Mouse (Mus musculus): ENCODE measurements around the gene Kifc3.

DNA sequence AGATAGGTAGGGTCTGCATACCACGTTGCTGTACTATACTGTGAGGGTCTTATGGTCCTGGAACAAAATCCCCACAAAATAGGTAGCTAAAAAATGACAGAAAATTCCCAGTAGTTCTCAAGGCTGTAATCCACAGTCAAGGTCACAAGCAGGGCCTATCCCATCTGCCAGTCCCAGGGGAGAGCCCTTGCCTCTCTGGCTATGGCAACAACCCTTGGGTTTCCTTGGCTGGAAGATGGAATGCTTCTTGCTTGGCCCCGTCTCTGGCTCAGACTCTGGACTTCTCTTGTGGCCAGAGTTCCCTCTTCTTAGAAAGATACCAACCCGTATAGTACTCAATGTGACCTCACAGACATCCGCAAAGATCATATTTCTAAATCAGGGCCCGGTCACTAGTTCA, 47.3 kb downstream of the Kifc3 start:
- TF ChIP-seq CTCF (IDR thresholded peaks at IDR 0.05; ENCODE audit: low read depth) (no peak), EP300 (IDR thresholded peaks at IDR 0.05; ENCODE audit: low read depth) (no peak)

All from heart, postnatal 0 days (tissue).